Mouse (Mus musculus) forebrain, embryonic 15.5 days (tissue): ENCODE data around the gene Ssu72. TPM values are rescaled to one million over a fixed set of nuclear protein-coding genes. Genes with fewer than 3 reads are reported as not detected.

Source experiments
- ATAC-seq: fragments of 200-750 bp; cut with Nextera tagmentation; replicated peaks from 2 replicates; pipeline ENCODE4 v1.8.0; 2017; ENCODE audit warnings: mild to moderate bottlenecking, moderate TSS enrichment, moderate library complexity
- H3K27ac ChIP-seq: fragments of 300-500 bp; sonication (generic); replicated peaks from 2 replicates; pipeline ENCODE4 v1.5.1; 2015; ENCODE audit warnings: mild to moderate bottlenecking, inconsistent platforms
- H3K27me3 ChIP-seq: fragments of 300-500 bp; sonication (generic); 2 replicates; pipeline ENCODE4 v1.6.1; 2015; ENCODE audit warnings: inconsistent platforms
- H3K36me3 ChIP-seq: fragments of 300-500 bp; sonication (generic); 2 replicates; pipeline ENCODE4 v1.6.1; 2015; ENCODE audit warnings: mild to moderate bottlenecking, inconsistent platforms
- H3K4me1 ChIP-seq: fragments of 300-500 bp; sonication (generic); 2 replicates; pipeline ENCODE4 v1.6.1; 2015; ENCODE audit warnings: inconsistent platforms
- H3K4me2 ChIP-seq: fragments of 300-500 bp; sonication (generic); replicated peaks from 2 replicates; pipeline ENCODE4 v1.6.1; 2015; ENCODE audit warnings: mild to moderate bottlenecking, inconsistent platforms
- H3K4me3 ChIP-seq: fragments of 300-500 bp; sonication (generic); 2 replicates; pipeline ENCODE4 v1.5.1; 2015; ENCODE audit warnings: mild to moderate bottlenecking, inconsistent platforms
- H3K9ac ChIP-seq: fragments of 300-500 bp; sonication (generic); replicated peaks from 2 replicates; pipeline ENCODE4 v1.6.1; 2015; ENCODE audit warnings: mild to moderate bottlenecking, inconsistent platforms
- H3K9me3 ChIP-seq: fragments of 300-500 bp; sonication (generic); 2 replicates; pipeline ENCODE4 v1.6.1; 2016; ENCODE audit warnings: inconsistent platforms
- WGBS: fragments of 180-500 bp; shearing (Covaris S2); methylation state at CpG from one replicate; pipeline ENCODE4 v1.1.7; 2015; ENCODE audit warnings: mixed read lengths; 5-methylcytosine and 5-hydroxymethylcytosine counted together
- polyA plus RNA-seq: library from polyadenylated mRNA; unstranded; fragments of >200 nt; fragmentation: Nextera tagmentation; extraction: Ambion mirVana; gene quantifications from 2 replicates; pipeline ENCODE4 v1.2.1, GENCODE M21; 2015

Gene Ssu72
- polyA plus RNA-seq, 1 experiment from 2014 or later, result 144 TPM

GRCm38 (mm10) chr4:155708988-155709387, 4.4 kb downstream of the Ssu72 start:
- H3K36me3 ChIP-seq, result no peaks in the 10 kb centered on the region
- no peak overlapping the region for H3K4me2 ChIP-seq
- H3K27ac ChIP-seq, result no peak overlapping the region; the same call in 1 of the 2 replicates
- no peak for ATAC-seq
- no peak overlapping the region for H3K4me3 ChIP-seq
- H3K27me3 ChIP-seq, result no peaks in the 10 kb centered on the region
- no peak overlapping the region for H3K9ac ChIP-seq
- peaks cover 30% of the 10 kb centered on the region for H3K4me1 ChIP-seq
- H3K9me3 ChIP-seq, result no peaks in the 10 kb centered on the region

DNA sequence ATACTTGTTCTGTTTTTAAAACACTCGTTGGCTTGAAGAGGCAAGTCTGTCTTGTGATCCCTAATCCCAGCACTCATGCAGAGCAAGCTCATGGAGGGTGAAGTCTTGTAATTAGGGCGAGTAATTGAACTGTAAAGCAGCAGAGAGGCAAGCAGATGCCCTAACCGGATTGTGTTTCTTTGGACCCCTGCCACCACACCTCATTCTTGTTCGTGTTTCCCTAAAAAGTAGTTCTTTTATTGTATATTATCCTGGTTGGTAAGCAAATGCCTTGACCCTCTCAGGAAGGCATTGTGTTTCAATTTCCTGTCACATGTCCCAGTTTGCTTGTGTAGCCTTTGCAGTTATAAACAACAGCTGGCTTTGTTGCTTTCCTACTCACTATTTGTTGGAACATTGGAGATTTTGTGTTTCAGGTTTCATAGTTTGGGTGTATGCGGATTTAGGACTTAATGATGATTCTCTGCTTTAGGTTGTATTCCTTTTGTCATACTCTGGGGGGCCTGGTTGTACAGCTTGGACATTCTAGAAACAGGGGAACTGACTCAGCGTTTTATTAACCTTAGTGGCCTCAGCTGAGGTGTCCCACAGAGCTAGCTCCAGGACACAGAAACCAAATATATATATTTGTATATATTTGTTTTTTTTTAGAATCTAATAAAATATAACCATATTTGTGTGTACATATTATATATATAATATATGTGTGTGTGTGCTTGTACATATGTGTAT, 6.1 kb downstream of the Ssu72 start:
- Histone ChIP-seq H3K27me3 (no peaks in the 10 kb centered on the region), H3K9me3 (no peaks in the 10 kb centered on the region), H3K4me2 (no peak overlapping the region), H3K36me3 (peaks cover 8% of the 10 kb centered on the region), H3K4me1 (peaks cover 24% of the 10 kb centered on the region), H3K27ac (no peak overlapping the region), H3K4me3 (no peak overlapping the region), H3K9ac (no peak overlapping the region)
- 38% methylated on average over 6 of the region's 6 CpGs for WGBS
- ATAC-seq, result no peak

DNA sequence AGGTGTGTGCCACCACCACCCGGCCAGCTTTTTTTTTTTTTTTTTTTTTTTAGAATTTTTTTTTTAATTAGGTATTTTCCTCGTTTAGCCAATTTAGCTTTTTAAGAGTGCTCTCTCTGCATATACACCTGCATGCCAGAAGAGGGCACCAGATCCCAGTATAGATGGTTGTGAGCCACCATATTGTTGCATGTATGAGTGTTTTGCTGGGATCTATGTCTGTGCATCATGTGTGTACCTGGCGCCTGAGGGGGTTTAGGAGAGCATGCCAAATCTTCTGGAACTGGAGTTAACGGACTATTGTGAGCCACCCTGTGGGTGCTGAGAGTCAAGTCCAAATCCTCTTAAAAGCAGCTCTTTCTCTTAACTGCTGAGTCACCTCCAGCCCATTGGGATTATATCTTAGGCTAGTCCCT, 17.1 kb downstream of the Ssu72 start:
- Histone ChIP-seq H3K4me3 (no peak overlapping the region), H3K4me2 (no peak overlapping the region), H3K27me3 (no peaks in the 10 kb centered on the region), H3K4me1 (no peaks in the 10 kb centered on the region), H3K9me3 (no peaks in the 10 kb centered on the region), H3K36me3 (peaks cover 18% of the 10 kb centered on the region), H3K9ac (no peak overlapping the region), H3K27ac (no peak overlapping the region)
- 0 out of 2 replicates have a peak, but pooled peaks have one; percentile 32 for ATAC-seq
- WGBS, result 53% methylated on average over 4 of the region's 4 CpGs

DNA sequence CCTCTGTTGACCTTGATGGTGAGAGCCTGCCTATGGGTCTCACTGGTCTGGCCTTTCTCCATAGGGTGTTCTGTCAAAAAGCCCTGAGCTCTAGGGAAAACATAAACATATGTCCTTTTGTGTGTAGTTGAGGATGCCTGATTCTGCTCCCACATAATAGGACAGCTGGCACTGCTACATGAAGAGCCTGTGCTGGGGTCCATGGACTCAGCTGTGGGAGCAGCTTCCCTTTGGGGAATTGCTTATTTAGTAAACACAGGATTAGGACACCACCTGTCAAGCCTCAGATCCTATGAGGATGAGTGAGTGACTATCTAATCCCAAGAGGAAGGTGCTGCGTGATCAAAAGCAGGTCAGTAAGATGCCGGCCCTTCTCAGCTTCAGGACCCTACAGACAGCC, 23.4 kb downstream of the Ssu72 start:
- ATAC-seq, result no peak
- no peak overlapping the region for H3K27ac ChIP-seq
- H3K9ac ChIP-seq, result no peak overlapping the region

GRCm38 (mm10) chr4:155733267-155733666, 28.7 kb downstream of the Ssu72 start:
- H3K9me3 ChIP-seq, result no peaks in the 10 kb centered on the region
- peaks cover 8% of the 10 kb centered on the region; the same call in 1 of the 2 replicates for H3K36me3 ChIP-seq
- no peak for ATAC-seq
- peaks cover 26% of the 10 kb centered on the region for H3K4me1 ChIP-seq
- H3K27ac ChIP-seq, result no peak overlapping the region
- H3K9ac ChIP-seq, result no peak overlapping the region
- WGBS, result 86% methylated on average over 10 of the region's 10 CpGs
- no peaks in the 10 kb centered on the region for H3K27me3 ChIP-seq
- H3K4me2 ChIP-seq, result no peak overlapping the region
- no peak overlapping the region for H3K4me3 ChIP-seq

More for the DNA sequence above, 23.4 kb downstream of the Ssu72 start:
- Histone ChIP-seq H3K4me2 (no peak overlapping the region), H3K36me3 (peaks cover 10% of the 10 kb centered on the region), H3K4me3 (no peak overlapping the region), H3K9me3 (no peaks in the 10 kb centered on the region), H3K4me1 (no peaks in the 10 kb centered on the region), H3K27me3 (no peaks in the 10 kb centered on the region)
- 88% methylated on average over 2 of the region's 2 CpGs for WGBS

DNA sequence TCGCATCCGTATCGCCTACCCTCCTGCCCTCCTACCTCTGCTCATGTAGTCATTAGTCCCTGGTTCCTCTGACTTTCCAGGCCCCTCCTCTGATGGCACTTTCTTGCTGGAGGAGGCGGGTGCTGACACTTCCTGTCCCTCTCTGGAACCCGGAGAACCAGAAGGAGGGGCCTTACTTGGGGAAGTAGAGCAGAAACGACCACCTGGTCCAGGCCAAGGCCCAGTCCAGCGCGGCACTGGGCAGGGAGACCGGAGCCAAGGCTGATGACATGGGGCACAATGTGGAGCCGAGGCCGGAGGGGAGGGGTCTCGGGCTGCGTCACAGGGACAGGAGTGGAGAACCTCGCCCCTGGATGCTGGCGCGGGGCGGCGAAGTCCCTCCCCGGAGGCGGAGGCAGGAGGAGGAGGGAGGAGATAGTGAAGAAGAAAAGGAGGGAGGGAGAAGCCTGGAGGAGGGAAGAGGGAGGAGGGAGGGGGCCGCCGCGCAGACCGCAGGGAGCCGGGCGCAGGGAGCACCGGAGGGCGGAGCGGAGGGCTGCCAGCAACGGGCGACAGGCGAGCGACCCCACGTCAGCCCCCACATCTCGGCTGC, 29.8 kb downstream of the Ssu72 start, which contains the start of gene Tmem240:
Gene Tmem240, plus strand, starts transcription at position 451 of the 592 bp plus-strand sequence.
- ATAC-seq, result peak; percentile 90
- Histone ChIP-seq H3K27ac (peak within 1 kb of the TSS; percentile 94), H3K4me2 (peak within 1 kb of the TSS; percentile 93), H3K4me3 (peak within 1 kb of the TSS; percentile 87), H3K36me3 (peaks cover 8% of the 10 kb centered on the region; the same call in 1 of the 2 replicates), H3K9me3 (no peaks in the 10 kb centered on the region), H3K9ac (peak within 1 kb of the TSS; percentile 96), H3K4me1 (peaks cover 26% of the 10 kb centered on the region), H3K27me3 (no peaks in the 10 kb centered on the region)
- under 1% methylated on average over 30 of the region's 35 CpGs for WGBS

DNA sequence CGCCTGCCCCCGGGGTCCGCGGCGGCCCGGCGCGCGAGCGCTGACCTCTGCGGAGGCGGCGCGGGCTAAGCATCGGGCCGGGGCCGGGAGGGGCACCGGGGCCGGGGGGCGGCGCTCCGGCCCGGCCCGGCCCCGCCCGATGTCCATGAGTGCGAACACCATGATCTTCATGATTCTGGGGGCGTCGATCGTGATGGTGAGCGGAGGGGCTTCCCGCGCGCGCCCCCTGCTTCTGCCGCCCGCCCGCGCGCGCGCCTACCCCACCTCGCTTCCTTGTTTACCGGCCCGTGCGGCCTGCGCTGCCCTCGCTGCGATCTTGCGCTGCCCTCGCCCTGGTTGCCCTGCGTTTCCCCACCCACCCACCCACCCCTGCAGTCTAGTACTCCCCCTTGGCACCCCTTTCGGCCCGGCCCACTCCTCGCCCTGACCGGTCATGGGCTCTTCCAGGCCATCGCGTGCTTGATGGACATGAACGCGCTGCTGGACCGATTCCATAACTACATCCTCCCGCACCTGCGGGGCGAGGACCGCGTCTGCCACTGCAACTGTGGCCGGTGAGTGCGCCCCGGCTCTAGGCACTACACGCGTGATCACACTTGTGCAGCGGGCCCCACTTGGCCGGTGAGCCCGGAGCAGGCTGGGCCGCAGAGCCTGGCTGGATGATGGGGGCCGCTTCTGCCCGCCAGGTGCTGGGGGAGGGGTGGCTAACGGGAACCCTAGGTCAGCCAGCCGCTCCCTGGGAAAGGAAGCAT, 30.5 kb downstream of the Ssu72 start:
- peak overlapping the region; percentile 93 for H3K4me2 ChIP-seq
- H3K9ac ChIP-seq, result peak overlapping the region; percentile 96
- peak overlapping the region; percentile 94 for H3K27ac ChIP-seq
- peaks cover 32% of the 10 kb centered on the region for H3K4me1 ChIP-seq
- peak; percentile 54 for ATAC-seq
- H3K9me3 ChIP-seq, result no peaks in the 10 kb centered on the region
- peaks cover 13% of the 10 kb centered on the region for H3K36me3 ChIP-seq
- H3K27me3 ChIP-seq, result no peaks in the 10 kb centered on the region
- under 1% methylated on average over 59 of the region's 79 CpGs for WGBS
- H3K4me3 ChIP-seq, result peak overlapping the region; percentile 87

GRCm38 (mm10) chr4:155735788-155736187, 31.2 kb downstream of the Ssu72 start:
- H3K27ac ChIP-seq, result peak overlapping the region; percentile 94
- ATAC-seq, result 0 out of 2 replicates have a peak, but pooled peaks have one; percentile 2
- peak overlapping the region; percentile 96 for H3K9ac ChIP-seq
- H3K27me3 ChIP-seq, result no peaks in the 10 kb centered on the region
- WGBS, result 62% methylated on average over 5 of the region's 5 CpGs
- H3K4me1 ChIP-seq, result peaks cover 32% of the 10 kb centered on the region
- no peaks in the 10 kb centered on the region for H3K9me3 ChIP-seq
- peaks cover 20% of the 10 kb centered on the region for H3K36me3 ChIP-seq
- H3K4me2 ChIP-seq, result peak overlapping the region; percentile 93
- peak overlapping the region; percentile 87 for H3K4me3 ChIP-seq

- Histone ChIP-seq H3K4me3 (peak overlapping the region; percentile 87), H3K9ac (no peak overlapping the region), H3K4me1 (peaks cover 32% of the 10 kb centered on the region), H3K27me3 (no peaks in the 10 kb centered on the region), H3K36me3 (peaks cover 26% of the 10 kb centered on the region), H3K4me2 (peak overlapping the region; percentile 93), H3K27ac (no peak overlapping the region), H3K9me3 (no peaks in the 10 kb centered on the region)
- WGBS, result 94% methylated on average over 5 of the region's 5 CpGs
- no peak for ATAC-seq
These were observed 31.8 kb downstream of the Ssu72 start for GRCm38 (mm10) chr4:155736421-155736820.

GRCm38 (mm10) chr4:155738262-155738661, 33.7 kb downstream of the Ssu72 start:
- Histone ChIP-seq H3K36me3 (peaks cover 42% of the 10 kb centered on the region), H3K27ac (no peak overlapping the region), H3K27me3 (no peaks in the 10 kb centered on the region), H3K9ac (no peak overlapping the region), H3K9me3 (no peaks in the 10 kb centered on the region), H3K4me1 (peaks cover 32% of the 10 kb centered on the region), H3K4me2 (no peak overlapping the region), H3K4me3 (no peak overlapping the region)
- 70% methylated on average over 8 of the region's 8 CpGs for WGBS
- no peak for ATAC-seq

GRCm38 (mm10) chr4:155739152-155739551, 34.6 kb downstream of the Ssu72 start:
- Histone ChIP-seq H3K9ac (no peak overlapping the region), H3K9me3 (no peaks in the 10 kb centered on the region), H3K27ac (no peak overlapping the region), H3K36me3 (peaks cover 46% of the 10 kb centered on the region), H3K27me3 (no peaks in the 10 kb centered on the region), H3K4me2 (no peak overlapping the region), H3K4me3 (no peak overlapping the region), H3K4me1 (peaks cover 23% of the 10 kb centered on the region)
- ATAC-seq, result no peak
- WGBS, result 83% methylated on average over 6 of the region's 6 CpGs
